Mouse (Mus musculus) T-helper 17 cell (primary cell): ENCODE measurements around the gene Cx3cl1.

ENCODE experiments used
- in situ Hi-C, 2 experiments: fragments of 300-600 bp; cut with MboI, MseI; formaldehyde crosslinking; loops; 1 replicate in 1 of 2; 2 replicates in 1 of 2; pipeline ENCODE4 v1.15.1; 2025; ENCODE audit warnings: high pct_unique_total_duplicates in 2 of 2

Cx3cl1 gene

DNA sequence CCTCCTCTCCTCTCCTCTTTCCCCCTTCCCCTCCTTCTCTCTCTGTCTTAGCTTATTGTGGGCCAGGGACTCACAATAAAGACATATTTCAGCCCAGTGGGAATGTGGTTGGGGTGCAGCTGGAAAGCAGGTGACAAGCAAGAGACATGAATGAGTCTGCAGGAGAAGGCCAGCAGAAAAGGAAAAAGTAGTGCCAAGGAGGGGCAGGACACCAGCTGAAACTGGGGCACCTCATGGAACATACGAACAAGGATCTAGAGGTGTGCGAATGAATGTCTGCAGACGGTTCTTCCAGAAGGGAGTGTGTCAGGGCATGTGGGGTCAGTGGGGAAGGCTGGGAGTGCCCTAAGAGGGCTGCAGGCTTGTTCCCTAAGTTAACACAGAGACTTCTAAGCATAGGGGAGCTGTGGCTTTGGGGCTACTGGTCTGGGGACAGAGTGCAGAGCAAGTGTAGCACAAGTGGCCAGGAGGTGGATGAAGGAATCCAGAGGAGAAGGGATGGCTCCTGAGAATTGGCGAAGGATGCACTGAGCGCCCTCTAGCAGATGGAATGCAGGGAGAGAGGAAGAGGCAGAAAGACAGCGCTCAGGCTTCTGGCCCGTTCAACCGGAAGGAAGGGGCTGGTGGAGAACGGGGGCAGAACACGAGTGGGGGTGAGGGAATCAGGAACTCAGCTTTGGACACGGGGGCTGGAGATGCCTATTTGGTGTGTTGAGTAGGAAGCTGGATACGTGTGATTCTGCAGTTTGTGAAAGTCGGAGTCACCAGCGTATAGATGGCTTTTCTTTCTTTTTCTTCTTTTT is 29.7 kb downstream of the Cx3cl1 start:
- in situ Hi-C loops, result loop anchor here (5.0 to 25.0 kb wide), 3 partner anchors 97 to 1486 kb away; no protein-coding TSS in a partner anchor

DNA sequence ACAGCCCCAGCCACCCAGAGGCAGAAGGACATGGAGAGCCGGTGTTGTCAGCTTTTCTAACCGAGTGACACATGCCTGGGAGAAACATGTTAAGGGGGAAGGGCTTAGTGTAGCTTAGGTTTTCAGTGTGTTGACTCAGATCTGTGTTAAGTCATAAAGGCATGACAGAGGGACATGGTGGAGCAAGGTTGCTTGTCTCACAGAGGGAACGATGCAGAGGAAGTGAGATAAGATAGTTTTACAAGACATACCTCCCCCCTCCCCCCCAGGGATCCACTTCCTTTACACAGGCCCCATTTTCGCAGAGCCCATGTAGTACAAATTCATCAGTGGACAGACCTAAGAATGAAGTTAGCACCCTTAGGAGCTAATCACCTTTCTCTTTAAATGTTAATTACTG is 30.6 kb downstream of the Cx3cl1 start:
- in situ Hi-C loops, result loop anchor here (5.0 to 25.0 kb wide), 3 partner anchors 98 to 1485 kb away; no protein-coding TSS in a partner anchor

DNA sequence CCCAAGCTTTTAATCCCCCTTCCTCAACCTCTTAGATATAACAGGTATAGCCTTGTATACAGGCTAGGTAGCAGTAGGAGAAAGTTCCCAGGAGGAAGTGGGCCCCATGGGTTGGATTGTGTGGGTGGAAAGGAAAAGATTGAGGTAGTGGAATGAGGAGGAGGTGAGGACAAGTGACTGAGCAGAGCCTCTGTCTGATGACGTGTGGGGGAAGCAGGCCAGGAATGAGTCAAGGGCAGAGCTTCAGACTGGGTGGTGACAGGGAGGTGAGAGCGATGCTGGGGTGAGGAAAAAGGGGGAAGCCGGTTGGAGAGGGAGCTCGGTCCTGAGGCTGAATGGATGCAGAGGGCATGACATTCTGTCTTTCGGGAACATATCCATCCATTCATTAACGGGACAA is 31.7 kb downstream of the Cx3cl1 start:
- in situ Hi-C loops, result loop anchor here (5.0 to 25.0 kb wide), 3 partner anchors 99 to 1484 kb away; no protein-coding TSS in a partner anchor

DNA sequence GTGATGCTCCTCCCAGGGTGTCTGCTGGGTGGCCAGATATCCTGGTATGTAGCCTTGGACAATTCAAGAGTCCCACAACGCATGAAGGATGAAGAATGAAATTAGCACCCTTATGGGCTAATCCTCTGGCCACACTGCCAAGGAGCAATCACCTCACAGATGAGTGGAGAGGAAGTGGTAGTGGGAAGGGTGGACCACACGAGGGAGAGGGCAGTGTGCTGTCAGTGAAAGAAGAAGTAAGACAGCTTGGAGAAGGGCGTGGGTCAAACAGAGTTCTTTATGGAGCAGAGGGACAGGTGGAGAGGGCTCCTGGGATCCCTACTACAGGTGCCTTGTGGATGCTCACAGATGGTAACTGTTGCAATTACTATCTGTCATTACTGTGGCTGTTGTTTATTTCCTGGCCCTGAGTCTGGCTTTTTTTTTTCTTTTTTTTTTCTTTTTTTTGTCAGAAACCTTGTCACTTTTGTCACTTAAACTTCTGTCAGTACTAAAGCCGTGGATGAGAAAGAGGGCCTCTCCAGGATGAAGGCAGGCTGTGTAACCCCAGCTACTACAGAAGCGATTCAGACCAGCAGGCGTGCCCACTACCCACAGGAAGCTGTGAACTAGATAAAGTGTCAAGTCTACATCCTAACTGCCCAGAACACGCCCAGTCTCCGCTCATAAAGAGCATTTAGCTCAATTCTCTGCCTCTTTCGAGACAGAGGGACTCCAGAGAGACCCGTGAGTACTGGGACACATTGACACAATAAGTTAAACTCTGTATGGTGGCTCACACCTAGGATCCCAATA is 32.9 kb downstream of the Cx3cl1 start:
- in situ Hi-C loops, result loop anchor here (5.0 to 25.0 kb wide), 3 partner anchors 100 to 1483 kb away; no protein-coding TSS in a partner anchor

GRCm38 (mm10) chr8:94805811-94806210 is 34.0 kb downstream of the Cx3cl1 start:
- in situ Hi-C loops, result loop anchor here in 1 of 2 experiments (10.0 to 25.0 kb wide), 2 partner anchors 101 to 1481 kb away; no protein-coding TSS in a partner anchor

DNA sequence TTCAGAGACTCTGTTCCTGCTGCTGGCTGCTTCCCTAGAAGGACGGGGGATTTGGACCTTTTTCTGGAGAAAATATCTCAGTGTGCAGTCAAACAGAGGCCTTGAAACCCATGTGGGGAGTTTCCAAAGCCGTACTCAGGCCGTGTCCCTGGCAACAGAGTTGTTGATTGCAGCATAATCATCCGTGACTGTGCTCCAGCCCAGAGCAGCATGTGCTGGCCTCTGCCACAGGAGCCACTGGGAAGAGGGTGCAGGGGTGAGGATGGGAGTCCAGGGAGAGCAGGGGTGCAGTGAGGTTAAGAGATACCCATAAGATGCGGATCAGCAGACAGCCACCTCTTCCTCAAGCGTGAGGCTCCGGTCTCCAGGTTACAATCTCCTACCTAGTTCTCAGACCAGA is 35.7 kb downstream of the Cx3cl1 start:
- in situ Hi-C loops, result loop anchor here in 1 of 2 experiments (10.0 to 25.0 kb wide), 2 partner anchors 103 to 1480 kb away; no protein-coding TSS in a partner anchor

DNA sequence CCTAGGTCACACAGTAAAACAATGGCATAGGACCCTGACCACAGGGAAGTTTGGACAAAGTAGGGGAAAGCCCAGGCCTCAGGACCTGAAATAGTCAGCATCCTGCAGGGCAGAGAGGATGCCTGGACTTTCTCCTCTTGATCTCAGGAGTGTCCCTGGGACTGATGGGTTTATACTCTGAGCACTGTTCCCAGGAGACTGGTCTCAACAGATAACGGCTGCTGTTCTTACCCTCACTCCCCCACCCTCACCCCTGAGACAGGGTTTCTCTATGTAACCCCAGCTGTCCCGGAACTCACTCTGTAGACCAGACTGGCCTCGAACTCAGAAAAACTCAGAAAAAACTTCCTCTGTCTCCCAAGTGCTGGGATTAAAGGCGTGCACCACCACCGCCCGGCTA is 36.6 kb downstream of the Cx3cl1 start:
- in situ Hi-C loops, result loop anchor here in 1 of 2 experiments (10.0 to 25.0 kb wide), 2 partner anchors 104 to 1479 kb away; no protein-coding TSS in a partner anchor

- in situ Hi-C loops, result loop anchor here in 1 of 2 experiments (25.0 kb wide), 1 partner anchor 1477 kb away; no protein-coding TSS in a partner anchor
Observed at GRCm38 (mm10) chr8:94810153-94810552, 38.3 kb downstream of the Cx3cl1 start, which contains the start of gene Ccl17. TSS of gene Ccl17 (plus strand) at chr8:94810453.

GRCm38 (mm10) chr8:94810855-94811254 is 39.0 kb downstream of the Cx3cl1 start:
- in situ Hi-C loops, result loop anchor here in 1 of 2 experiments (25.0 kb wide), 1 partner anchor 1476 kb away; no protein-coding TSS in a partner anchor

GRCm38 (mm10) chr8:94811654-94812053 is 39.8 kb downstream of the Cx3cl1 start:
- in situ Hi-C loops, result loop anchor here in 1 of 2 experiments (25.0 kb wide), 1 partner anchor 1476 kb away; no protein-coding TSS in a partner anchor

GRCm38 (mm10) chr8:94812645-94813098 is 40.9 kb downstream of the Cx3cl1 start:
- in situ Hi-C loops, result loop anchor here in 1 of 2 experiments (25.0 kb wide), 1 partner anchor 1475 kb away; no protein-coding TSS in a partner anchor

DNA sequence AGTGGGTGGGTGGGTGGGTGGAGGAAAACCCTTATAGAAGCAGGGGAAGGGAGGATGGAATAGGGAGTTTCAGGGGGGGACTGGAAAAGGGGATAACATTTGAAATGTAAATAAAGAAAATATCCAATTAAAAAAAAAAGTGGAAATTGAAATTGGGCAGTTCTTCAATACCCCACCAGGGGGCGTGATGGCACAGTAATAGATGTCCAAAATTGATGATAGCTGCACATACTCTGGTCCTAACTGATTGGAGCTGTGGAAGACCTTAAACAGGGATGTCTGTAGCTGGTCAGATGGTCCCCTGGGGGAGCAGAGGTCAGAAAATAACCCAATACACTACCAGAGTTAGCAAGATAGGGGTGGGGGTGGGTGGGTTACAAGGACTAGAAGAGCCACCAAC is 42.7 kb downstream of the Cx3cl1 start:
- in situ Hi-C loops, result loop anchor here in 1 of 2 experiments (25.0 kb wide), 1 partner anchor 1473 kb away; no protein-coding TSS in a partner anchor

- in situ Hi-C loops, result loop anchor here (5.0 to 25.0 kb wide), 2 partner anchors 64 to 1469 kb away; no protein-coding TSS in a partner anchor
Observed at GRCm38 (mm10) chr8:94817933-94818332, 46.1 kb downstream of the Cx3cl1 start.

DNA sequence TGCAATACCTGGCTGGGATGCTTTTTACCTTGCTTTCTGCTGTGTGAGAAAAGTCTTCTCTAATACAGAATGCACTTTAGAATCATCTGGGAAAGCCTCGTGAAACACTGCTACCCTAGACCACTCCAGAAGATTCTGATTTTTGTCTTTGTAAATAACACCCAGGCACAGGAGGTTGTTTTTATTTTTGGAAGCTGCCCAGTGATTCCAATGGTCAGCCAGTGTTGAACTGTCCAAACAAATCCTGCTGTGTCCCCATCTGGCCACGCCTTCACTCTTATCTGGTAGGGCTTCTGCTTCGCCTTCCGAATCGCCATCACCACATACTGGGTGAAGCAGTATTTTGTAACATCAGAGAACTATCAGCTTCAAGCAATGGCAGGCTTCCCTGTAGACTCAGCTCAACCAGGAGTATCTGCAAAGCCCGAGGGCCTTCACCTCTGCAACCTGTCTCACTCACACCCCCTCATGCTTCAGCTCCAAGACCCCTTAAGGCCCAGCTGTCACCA is 47.9 kb downstream of the Cx3cl1 start:
- in situ Hi-C loops, result loop anchor here (5.0 to 25.0 kb wide), 4 partner anchors 63 to 1468 kb away; no protein-coding TSS in a partner anchor

GRCm38 (mm10) chr8:94820553-94820952 is 48.7 kb downstream of the Cx3cl1 start:
- in situ Hi-C loops, result loop anchor here (5.0 to 25.0 kb wide), 3 partner anchors 87 to 1467 kb away; no protein-coding TSS in a partner anchor

DNA sequence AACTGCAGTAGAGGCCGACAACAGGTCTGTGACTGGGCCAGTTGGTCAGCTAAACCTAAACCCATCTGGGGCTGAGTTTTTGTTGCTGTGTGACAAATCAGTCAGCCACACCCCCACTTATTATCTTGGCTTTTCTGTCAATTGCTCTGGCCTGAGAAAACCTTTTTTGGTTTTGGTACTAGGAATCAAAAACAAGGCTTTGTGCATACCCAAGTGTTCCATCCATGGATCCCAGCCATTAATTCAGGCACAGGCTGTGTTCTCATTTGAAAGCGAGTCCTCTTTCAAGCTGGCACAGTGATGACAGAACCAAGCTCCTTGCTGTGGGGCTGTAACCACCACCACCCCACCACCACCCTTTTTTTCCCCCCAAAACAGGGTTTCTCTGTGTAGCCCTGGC is 49.6 kb downstream of the Cx3cl1 start:
- in situ Hi-C loops, result loop anchor here (5.0 to 25.0 kb wide), 3 partner anchors 86 to 1466 kb away; no protein-coding TSS in a partner anchor

DNA sequence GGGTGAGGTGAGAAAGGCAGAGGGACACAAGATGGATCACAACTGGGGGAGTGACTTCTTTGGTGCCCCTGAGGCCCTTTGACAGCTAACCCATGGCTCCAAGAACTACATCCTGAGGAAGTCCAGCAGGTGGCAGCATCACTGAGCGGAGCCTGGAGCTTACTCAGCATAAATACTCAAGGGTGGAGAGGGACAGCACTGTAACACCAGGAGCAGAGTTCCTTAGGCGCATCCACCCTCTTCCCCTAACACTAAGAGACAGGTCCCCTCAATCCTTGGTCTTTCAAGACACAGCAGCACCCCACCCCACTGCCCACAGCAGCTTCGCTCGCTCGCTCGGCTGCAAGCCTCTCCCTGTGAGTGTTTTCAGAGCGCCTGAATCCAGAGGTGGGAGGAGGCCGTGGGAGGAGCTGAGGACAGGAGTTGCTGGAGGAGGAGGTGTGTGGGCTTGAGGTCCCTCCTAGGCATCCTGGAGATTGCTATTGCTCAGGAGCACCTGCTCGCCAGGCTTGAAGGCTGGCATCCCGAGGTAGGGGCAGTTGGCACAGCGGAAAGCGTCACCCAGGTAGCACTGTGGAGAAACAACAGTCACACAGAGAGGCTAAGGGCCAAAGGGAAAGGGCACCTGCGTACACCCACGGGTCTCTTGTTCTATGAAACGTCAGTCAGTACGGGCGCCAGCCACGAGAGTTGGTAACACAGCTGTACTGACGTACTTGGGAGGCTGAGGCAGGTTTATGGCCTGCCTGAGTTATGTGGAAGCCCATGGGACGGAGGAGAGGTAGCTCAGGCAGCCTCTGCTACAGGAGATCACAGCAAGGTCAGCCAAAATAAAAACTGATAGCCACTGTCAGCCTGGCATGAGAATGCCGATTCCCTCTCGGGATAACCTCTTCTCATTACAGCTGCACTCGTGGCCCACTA is 51.1 kb downstream of the Cx3cl1 start:
- in situ Hi-C loops, result loop anchor here (5.0 to 25.0 kb wide), 3 partner anchors 84 to 1464 kb away; no protein-coding TSS in a partner anchor

DNA sequence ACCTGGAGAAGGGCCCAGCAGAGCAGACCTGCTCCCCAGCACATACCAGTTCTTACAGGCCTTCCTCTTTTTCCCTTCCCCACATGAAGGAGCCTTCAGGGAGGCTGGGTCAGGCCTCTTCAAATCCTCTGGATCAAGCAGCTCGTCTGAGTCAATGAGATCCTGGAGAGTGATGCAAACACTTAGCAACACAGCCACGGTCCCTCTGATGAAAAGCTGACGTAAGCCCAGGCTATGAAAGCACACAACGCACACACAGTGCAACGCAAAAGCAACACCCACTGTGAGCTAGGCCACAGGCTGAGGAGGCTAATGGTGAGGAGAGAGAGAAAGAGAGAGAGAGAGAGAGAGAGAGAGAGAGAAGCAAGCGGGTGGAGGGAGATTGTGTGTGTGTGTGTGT is 53.4 kb downstream of the Cx3cl1 start:
- in situ Hi-C loops, result no loop called here

DNA sequence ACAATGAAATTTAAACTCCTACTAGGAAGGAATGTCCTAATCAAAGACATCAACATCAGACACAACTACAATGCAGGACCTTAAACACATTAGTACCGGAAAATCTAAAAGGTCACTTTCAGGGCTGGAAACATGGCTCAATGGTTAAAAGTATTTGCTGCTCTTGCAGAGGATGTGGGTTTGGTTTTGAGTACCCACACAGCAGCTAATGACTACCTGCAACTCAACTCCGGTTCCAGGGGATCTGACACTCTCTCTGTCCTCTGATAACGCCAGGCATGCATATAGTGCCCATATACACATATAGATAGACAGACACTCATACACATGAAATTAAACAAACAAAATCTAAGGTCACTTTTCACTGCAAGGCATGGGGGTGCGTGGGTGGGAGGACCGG is 54.4 kb downstream of the Cx3cl1 start:
- in situ Hi-C loops, result no loop called here

DNA sequence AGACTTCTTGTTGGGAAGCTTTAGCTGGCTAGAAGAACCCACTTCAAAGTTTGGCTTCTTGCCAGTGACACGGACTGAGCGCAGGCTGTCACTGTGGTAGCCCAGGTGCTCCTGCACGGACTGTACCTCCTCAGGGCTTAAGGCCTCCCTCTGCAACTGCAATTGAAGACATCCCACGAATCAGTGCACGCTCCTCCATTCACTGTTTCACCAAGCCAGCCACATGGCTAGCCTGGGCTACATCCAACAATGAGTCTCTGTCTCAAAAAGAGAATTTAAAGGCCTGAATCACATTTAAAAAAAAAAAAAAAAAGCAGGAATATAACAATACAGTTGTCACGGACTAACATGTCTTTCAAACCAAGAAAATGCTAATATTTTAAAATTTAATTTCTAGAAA is 56.5 kb downstream of the Cx3cl1 start:
- in situ Hi-C loops, result no loop called here
